Mouse (Mus musculus) forebrain, embryonic 14.5 days (tissue): Measurements from ENCODE around the gene Bak1. TPM values are rescaled to one million over a fixed set of nuclear protein-coding genes. Genes with fewer than 3 reads are reported as not detected.

Source experiments
- ATAC-seq: fragments of 200-750 bp; cut with Nextera tagmentation; 2 replicates; pipeline ENCODE4 v1.8.0; 2017; ENCODE audit warnings: mild to moderate bottlenecking, moderate library complexity
- DNase-seq: peaks from one replicate; pipeline ENCODE4 v3.0.0-alpha.2; 2015; ENCODE audit warnings: low spot score
- H3K27ac ChIP-seq: fragments of 300-500 bp; sonication (generic); 2 replicates; pipeline ENCODE4 v1.5.1; 2014; ENCODE audit warnings: low read depth, mild to moderate bottlenecking, control low read depth, low read length, moderate library complexity
- H3K27me3 ChIP-seq: fragments of 300-500 bp; sonication (generic); replicated peaks from 2 replicates; pipeline ENCODE4 v1.6.1; 2014; ENCODE audit warnings: low read length, control low read depth, mixed read lengths; ENCODE audit not compliant: control insufficient read depth, insufficient read depth
- H3K36me3 ChIP-seq: fragments of 300-500 bp; sonication (generic); 2 replicates; pipeline ENCODE4 v1.6.1; 2014; ENCODE audit warnings: low read length, control low read depth; ENCODE audit not compliant: control insufficient read depth, insufficient read depth
- H3K4me1 ChIP-seq: fragments of 300-500 bp; sonication (generic); 2 replicates; pipeline ENCODE4 v1.6.1; 2014; ENCODE audit warnings: antibody characterized with exemption, low read length, control low read depth; ENCODE audit not compliant: control insufficient read depth, insufficient read depth
- H3K4me2 ChIP-seq: fragments of 300-500 bp; sonication (generic); 2 replicates; pipeline ENCODE4 v1.6.1; 2014; ENCODE audit warnings: mild to moderate bottlenecking, control low read depth, low read length
- H3K4me3 ChIP-seq: fragments of 300-500 bp; sonication (generic); 2 replicates; pipeline ENCODE4 v1.5.1; 2014; ENCODE audit warnings: low read depth, low read length, control low read depth
- H3K9ac ChIP-seq: fragments of 300-500 bp; sonication (generic); 2 replicates; pipeline ENCODE4 v1.6.1; 2014; ENCODE audit warnings: mild to moderate bottlenecking, low read length, control low read depth, moderate library complexity
- H3K9me3 ChIP-seq: fragments of 300-500 bp; sonication (generic); replicated peaks from 2 replicates; pipeline ENCODE4 v1.6.1; 2016; ENCODE audit warnings: low read length, control low read depth, mixed read lengths; ENCODE audit not compliant: control insufficient read depth
- WGBS: fragments of 180-500 bp; shearing (Covaris S2); extraction: QIAGEN DNeasy Blood & Tissue Kit; methylation state at CpG from one replicate; pipeline ENCODE4 v1.1.7; 2014; 5-methylcytosine and 5-hydroxymethylcytosine counted together
- polyA plus RNA-seq: library from polyadenylated mRNA; unstranded; fragments of >200 nt; fragmentation: Nextera tagmentation; extraction: Ambion mirVana; gene quantifications from 2 replicates; pipeline ENCODE4 v1.2.1, GENCODE M21; 2014

Gene Bak1
- polyA plus RNA-seq, 1 experiment from 2014 or later: 7.6 TPM

DNA sequence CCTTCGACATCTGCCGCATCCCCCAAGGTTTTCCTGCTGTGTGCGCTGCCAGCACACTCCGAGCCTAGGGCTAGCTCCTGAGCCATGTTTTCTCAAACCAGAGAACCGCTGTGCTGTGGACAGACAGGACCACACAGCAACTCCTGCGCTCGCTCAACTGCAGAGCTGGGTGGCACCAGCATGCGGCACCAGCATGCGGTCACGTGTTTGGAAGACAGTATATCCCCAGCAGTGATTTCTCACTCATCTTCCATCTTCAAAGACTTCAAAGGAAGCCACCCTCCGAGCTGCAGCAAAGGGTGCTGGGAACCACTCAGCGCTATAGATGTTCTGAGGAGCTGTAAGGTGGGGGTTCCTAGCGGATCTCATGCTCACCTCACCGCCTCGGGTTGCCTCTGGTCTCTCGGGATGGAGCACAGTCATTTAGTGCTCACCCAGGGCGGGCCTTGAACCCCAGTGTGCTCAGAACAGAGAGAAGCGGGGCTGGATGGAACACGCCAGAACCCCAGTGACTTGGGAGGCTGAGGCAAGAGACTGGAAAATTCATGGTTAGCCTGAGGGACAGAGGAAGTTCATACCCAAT, 23.8 kb downstream of the Bak1 start:
- no peaks in the 10 kb centered on the region for H3K27me3 ChIP-seq
- H3K36me3 ChIP-seq: no peaks in the 10 kb centered on the region
- no peaks in the 10 kb centered on the region for H3K9me3 ChIP-seq
- ATAC-seq: no peak
- no peak overlapping the region for H3K4me2 ChIP-seq
- H3K4me1 ChIP-seq: no peaks in the 10 kb centered on the region
- DNase-seq: no peak
- 48% methylated on average over 19 of the region's 19 CpGs for WGBS
- no peak overlapping the region for H3K4me3 ChIP-seq
- H3K9ac ChIP-seq: no peak overlapping the region
- H3K27ac ChIP-seq: no peak overlapping the region

DNA sequence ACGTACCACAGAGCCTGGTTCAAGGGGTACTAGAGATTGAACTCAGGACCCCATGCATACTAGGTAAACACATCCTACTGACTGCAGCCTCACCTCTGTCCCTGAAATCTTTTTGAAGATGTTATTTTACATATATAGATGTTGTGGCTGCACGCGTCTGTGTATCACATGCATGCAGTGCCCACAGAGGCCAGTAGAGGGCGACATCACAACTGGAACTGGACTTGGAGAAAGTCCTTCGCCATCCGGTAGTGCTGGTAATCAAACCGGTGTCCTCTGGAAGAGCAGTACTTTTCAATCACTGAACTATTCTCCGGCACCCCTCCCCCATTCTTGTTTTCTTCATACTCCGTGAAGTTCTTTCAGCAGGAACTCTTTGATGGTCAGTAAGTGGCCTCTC, 24.4 kb downstream of the Bak1 start:
- Histone ChIP-seq H3K36me3 (no peaks in the 10 kb centered on the region), H3K27me3 (no peaks in the 10 kb centered on the region), H3K9ac (no peak overlapping the region), H3K4me2 (no peak overlapping the region), H3K9me3 (no peaks in the 10 kb centered on the region), H3K4me1 (no peaks in the 10 kb centered on the region), H3K27ac (no peak overlapping the region), H3K4me3 (no peak overlapping the region)
- DNase-seq (no peak), ATAC-seq (no peak)
- 38% methylated on average over 9 of the region's 9 CpGs for WGBS

DNA sequence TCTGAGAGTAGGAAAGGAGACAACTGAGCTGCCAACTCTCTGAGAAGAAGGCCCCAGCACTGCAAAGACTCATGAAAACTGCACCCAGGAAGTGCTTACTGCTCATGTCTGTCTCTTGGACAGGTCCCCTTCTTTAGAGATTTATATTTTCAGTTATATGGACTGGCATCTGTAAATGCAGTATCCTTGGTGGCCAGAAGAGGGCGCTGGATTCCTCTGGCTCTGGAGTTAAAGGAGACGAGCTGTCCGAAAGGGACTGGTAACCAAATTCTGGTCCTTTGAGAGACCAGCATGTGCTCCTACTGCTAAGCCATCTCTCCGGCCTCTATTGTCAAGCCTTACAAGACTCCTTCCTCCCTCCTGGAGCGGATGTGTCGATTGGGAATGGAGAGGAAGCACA, 26.9 kb downstream of the Bak1 start:
- WGBS: 35% methylated on average over 6 of the region's 6 CpGs
- no peak for ATAC-seq
- Histone ChIP-seq H3K4me3 (no peak overlapping the region), H3K9ac (no peak overlapping the region), H3K36me3 (no peaks in the 10 kb centered on the region), H3K9me3 (no peaks in the 10 kb centered on the region), H3K27ac (no peak overlapping the region), H3K4me1 (no peaks in the 10 kb centered on the region), H3K4me2 (no peak overlapping the region), H3K27me3 (no peaks in the 10 kb centered on the region)
- DNase-seq: peak; percentile 14

DNA sequence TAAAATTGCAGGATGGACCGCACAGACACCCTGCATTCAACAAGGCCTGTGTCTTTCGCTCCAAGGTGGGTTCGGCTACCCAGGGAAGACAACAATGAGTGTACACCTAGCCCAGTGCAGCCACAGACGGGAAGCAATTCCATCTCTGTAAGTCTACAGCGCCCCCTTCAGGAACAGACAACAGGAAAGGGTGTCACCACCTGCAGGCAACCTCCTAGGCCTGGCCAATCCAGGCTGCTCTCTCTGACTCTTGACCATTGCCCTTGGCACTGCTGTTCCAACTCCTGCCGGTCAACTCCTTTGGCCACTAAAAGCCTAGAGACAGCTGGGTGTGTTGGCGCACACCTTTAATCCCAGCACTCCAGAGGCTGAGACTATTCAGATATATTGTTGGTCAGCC, 27.7 kb downstream of the Bak1 start:
- Histone ChIP-seq H3K27ac (no peak overlapping the region), H3K9ac (no peak overlapping the region), H3K4me2 (no peak overlapping the region), H3K4me3 (no peak overlapping the region), H3K27me3 (no peaks in the 10 kb centered on the region), H3K4me1 (no peaks in the 10 kb centered on the region), H3K36me3 (no peaks in the 10 kb centered on the region), H3K9me3 (no peaks in the 10 kb centered on the region)
- no peak for DNase-seq
- whole genome bisulfite sequencing: 71% methylated on average over 7 of the region's 7 CpGs
- no peak for ATAC-seq

DNA sequence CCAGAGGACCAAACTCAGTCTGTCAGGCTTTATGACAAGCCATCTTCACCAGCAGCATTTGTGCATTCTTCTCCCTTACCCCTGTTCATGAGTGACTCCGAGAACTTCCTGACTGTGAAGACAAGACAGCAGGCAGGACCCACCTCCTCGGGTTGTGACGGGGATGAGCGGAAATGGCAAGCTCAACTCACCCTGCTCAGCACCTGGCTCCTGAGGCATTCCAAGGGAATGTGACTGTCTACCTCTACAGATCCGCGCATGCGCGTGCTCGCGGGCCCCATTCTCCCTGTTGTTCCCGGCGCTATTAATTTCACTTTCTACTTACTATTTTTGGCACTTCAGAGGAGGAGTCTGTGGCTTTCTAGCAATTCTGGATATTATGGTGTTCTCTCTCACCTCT, 28.8 kb downstream of the Bak1 start:
- Histone ChIP-seq H3K27me3 (no peaks in the 10 kb centered on the region), H3K36me3 (no peaks in the 10 kb centered on the region), H3K9me3 (no peaks in the 10 kb centered on the region), H3K4me3 (no peak overlapping the region), H3K27ac (no peak overlapping the region), H3K9ac (no peak overlapping the region), H3K4me1 (no peaks in the 10 kb centered on the region), H3K4me2 (no peak overlapping the region)
- ATAC-seq: no peak
- no peak for DNase-seq
- 86% methylated on average over 12 of the region's 12 CpGs for WGBS

DNA sequence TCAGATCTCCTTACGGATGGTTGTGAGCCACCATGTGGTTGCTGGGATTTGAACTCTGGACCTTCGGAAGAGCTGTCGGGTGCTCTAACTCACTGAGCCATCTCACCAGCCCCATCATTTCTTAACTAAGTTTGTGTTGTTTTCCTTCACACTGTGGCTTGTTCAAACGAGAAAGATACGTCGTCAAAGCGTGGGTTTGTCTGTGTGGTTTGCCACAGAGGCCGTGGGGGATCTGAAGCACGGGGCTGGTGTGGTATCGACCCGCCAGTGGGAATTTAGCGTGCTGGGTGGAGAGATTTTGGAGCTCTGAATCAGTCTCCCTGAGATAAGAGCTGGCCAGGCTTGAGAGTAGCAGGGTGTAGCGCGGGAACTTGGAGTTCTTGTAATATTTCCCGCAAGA, 30.5 kb downstream of the Bak1 start:
- Histone ChIP-seq H3K9me3 (no peaks in the 10 kb centered on the region), H3K27ac (no peak overlapping the region), H3K36me3 (no peaks in the 10 kb centered on the region), H3K4me2 (no peak overlapping the region), H3K9ac (no peak overlapping the region), H3K27me3 (no peaks in the 10 kb centered on the region), H3K4me1 (no peaks in the 10 kb centered on the region), H3K4me3 (no peak overlapping the region)
- DNase-seq (no peak), ATAC-seq (no peak)
- WGBS: 92% methylated on average over 15 of the region's 15 CpGs

DNA sequence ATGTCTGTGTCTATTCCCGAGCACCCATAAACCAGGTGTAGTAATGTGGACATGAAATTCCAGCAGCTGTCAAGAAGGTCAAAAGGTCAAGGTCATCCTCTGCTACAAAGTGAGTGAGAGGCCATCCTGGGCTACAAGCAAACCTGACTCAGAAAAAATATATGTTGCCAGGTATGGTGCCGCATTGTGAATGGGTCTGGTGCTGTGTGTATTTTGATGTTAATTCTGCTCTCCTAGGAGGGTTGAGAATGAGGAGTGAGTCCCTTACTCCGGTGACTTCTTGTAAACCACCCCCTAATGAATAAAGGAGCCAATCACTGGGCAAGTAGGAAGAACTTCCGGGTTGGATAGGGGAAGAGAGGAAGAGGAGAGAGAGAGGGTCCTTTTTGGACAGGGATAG, 31.1 kb downstream of the Bak1 start:
- Histone ChIP-seq H3K27me3 (no peaks in the 10 kb centered on the region), H3K27ac (no peak overlapping the region), H3K4me2 (no peak overlapping the region), H3K9ac (no peak overlapping the region), H3K4me1 (no peaks in the 10 kb centered on the region), H3K36me3 (no peaks in the 10 kb centered on the region), H3K9me3 (no peaks in the 10 kb centered on the region), H3K4me3 (no peak overlapping the region)
- DNase-seq (no peak), ATAC-seq (no peak)
- 78% methylated on average over 4 of the region's 4 CpGs for WGBS

DNA sequence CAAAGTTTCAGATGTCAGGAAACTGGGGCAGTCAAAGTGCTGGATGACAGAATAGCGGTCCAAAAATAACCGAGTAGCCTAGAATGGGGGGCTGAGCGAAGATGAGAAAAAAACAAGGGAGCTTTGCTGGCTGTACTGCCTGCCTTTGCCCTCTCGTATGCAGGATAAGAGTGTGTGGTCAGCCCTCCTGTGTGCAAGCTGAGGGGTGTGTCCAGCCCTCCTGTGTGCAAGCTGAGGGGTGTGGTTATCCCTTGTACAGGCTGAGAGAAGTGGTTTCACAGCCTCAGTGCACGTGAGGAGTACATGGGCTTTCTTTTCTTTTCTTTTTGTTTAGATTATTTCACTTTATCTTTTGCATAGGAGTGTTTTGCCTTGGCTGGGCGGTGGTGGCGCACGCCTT, 33.2 kb downstream of the Bak1 start:
- 78% methylated on average over 8 of the region's 8 CpGs for WGBS
- H3K9ac ChIP-seq: no peak overlapping the region
- DNase-seq (no peak), ATAC-seq (no peak)
- no peak overlapping the region for H3K27ac ChIP-seq
- H3K4me3 ChIP-seq: no peak overlapping the region
- no peaks in the 10 kb centered on the region for H3K27me3 ChIP-seq
- no peak overlapping the region for H3K4me2 ChIP-seq
- no peaks in the 10 kb centered on the region for H3K9me3 ChIP-seq
- no peaks in the 10 kb centered on the region for H3K36me3 ChIP-seq
- H3K4me1 ChIP-seq: no peaks in the 10 kb centered on the region

DNA sequence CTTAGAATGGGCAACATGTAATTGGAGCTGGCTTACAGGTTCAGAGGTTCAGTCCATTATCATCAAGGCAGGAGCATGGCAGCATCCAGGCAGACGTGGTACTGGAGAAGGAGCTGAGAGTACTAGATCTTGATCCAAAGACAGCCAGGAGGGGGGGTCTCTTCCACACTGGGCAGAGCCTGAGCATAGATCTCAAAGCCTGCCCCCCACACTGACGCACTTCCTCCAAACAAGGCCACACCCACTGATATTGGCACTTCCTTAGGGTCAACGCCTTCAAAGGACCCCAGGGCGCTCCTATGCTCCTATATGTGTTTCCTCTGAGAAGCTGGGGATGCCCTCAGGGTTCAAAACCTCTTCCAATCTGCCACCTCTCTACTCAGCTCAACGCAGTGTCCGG, 33.8 kb downstream of the Bak1 start:
- Histone ChIP-seq H3K9ac (no peak overlapping the region), H3K27me3 (no peaks in the 10 kb centered on the region), H3K27ac (no peak overlapping the region), H3K36me3 (no peaks in the 10 kb centered on the region), H3K9me3 (no peaks in the 10 kb centered on the region), H3K4me2 (no peak overlapping the region), H3K4me1 (no peaks in the 10 kb centered on the region), H3K4me3 (no peak overlapping the region)
- 86% methylated on average over 6 of the region's 6 CpGs for WGBS
- ATAC-seq: no peak
- no peak for DNase-seq
